Mouse (Mus musculus): ENCODE results near the gene Tmem50b.

DNA sequence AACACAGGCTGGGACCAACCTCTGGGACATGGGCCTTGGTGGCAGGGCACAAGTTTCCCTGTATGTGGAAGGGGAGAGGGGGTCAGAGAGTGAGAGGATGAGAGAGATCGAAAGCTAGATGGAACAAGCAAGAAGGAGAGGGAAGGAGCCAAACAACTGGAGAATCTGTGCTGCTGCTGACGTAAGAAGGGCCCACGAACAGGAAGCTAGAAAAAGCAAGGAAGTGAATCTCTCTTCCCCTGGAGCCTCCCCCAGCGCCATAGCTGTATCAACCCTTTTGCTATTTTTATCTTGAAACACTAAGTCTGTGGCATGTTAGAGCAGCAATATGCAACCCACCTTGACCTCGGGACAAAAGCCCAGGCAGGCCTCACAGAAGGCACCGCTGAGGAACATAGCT, 59.5 kb downstream of the Tmem50b start:
- TF ChIP-seq EP300 (optimal IDR thresholded peaks at IDR 0.05) (no peak), CTCF (IDR thresholded peaks at IDR 0.05; ENCODE audit: low read depth) (no peak)

Data from stomach, postnatal 0 days (tissue).